Mouse (Mus musculus): ENCODE results near the gene Dmrt2. TPM values are rescaled to one million over a fixed set of nuclear protein-coding genes. Genes with fewer than 3 reads are reported as not detected.

Dmrt2 gene
- total RNA-seq (2021) = under 1 TPM; 0.79 to 0.81 TPM
- long read RNA-seq, partial matches to known transcripts = 0 of 1 reads
- long read RNA-seq, other reads (novel, unspliced or antisense) = 1 of 1 reads

- DNase-seq (ENCODE audit: low spot score in 2 of 2) = peak in 1 of 2 experiments; percentile 28
Measured at GRCm38 (mm10) chr19:25672101-25672950, at the start of gene Dmrt2. Gene Dmrt2, plus strand, starts transcription at chr19:25672411.

GRCm38 (mm10) chr19:25628490-25628889 is 43.7 kb upstream of the Dmrt2 start:
- DNase-seq (ENCODE audit: low spot score in 2 of 2) = peak; percentile 28 to 67

- DNase-seq (ENCODE audit: low spot score in 2 of 2) = no peak
Measured at GRCm38 (mm10) chr19:25635119-25635518, 37.1 kb upstream of the Dmrt2 start.

DNA sequence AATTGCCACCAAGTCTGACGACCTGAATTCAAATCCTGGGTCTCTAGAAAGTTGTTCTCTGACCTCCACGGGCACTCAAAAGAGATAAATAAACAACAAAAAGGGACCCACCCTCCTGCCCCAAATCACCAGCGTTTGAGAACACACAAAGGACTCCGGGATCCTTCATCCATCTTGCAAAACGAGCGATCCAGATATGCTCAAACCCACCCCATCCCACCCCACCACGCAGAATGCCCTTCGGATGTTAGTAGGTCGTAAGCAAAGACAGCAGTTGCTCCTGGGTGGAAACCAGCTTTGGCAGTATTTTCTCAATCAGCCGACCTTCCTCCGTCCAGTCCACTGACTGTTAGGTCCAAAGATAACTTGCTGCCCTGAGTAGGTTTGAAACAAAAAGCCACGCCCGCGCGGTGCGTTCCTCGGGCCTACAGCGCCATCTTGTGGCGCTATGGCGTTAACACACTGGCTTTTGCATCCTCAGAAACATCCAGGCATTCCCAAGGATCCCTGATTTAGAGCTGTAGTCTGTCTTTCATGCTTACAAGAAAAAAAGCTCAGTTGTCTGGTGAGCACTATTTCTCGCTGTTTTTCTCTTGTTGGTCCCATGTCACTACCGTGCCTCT is 36.5 kb upstream of the Dmrt2 start:
- DNase-seq (ENCODE audit: low spot score in 2 of 2) = peak; percentile 33 to 74

DNA sequence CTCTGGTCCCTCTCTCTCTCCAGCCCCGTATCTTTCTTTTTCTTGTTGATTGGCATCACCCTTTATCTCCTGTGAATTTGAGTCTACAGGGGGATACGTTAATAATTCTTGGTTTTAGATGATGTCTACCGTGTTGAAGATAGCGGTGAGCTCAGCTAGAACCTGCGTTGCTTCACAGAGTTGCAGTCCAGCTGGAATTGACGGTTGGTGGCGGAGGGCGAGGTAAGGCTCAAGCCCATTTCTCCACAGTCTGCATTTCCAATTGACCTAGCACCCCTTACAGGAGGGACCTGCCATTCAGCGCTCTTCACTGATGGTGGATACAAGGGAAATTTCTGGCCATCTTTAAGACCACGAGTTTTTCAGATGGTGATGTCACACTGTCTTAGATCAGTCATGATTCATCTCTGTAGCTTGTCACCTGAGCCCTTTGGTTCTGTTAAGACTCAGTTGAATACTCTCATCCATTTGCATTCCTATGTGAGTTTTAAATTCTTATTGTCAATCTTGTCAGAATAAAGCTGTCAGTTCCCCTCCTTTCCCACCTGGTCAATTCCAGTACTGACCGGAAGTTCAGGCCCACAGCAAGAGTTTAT is 33.3 kb upstream of the Dmrt2 start:
- no peak for DNase-seq (ENCODE audit: low spot score in 2 of 2)

DNA sequence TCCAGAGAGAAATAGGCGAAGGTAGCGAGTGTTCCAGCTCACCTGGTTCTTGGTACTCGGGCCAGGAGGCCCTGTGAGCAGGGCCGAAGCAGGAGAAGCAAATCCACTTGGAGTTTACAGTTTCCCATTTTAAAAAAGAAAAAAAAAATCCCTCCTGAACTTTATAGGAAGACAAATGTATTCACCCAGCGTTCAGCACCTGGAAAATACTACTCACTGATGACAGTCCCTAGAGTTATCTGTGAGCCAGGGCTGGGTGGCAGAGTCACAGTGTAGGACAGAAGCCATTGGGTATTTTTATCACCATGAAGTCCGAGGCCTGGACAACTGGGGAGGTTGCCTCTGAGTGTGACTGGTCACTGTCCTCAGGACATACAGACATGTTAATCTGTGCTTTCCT is 30.4 kb upstream of the Dmrt2 start:
- no peak for DNase-seq (ENCODE audit: low spot score in 2 of 2)

DNA sequence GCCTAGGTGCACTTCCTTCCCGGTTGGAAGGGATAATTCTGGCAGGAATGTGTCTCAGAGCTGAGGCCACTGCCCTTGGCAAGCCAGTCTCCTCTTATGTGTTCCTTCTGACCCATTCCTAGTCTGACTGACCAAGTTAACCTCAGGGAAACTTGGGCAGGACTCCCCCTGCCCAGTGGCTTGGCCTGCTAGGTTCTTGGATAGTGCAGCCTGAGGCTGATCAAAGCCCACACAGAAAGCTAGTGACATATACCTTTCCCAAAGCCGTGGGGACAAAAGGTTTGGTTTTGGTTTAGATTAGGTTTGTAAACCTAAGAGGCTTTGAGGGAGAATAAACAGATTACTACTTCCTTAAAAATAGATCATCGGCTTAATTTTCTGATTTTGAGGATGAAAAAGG is 25.1 kb upstream of the Dmrt2 start:
- DNase-seq (ENCODE audit: low spot score in 2 of 2) = no peak

GRCm38 (mm10) chr19:25648701-25649100 is 23.5 kb upstream of the Dmrt2 start:
- DNase-seq (ENCODE audit: low spot score in 2 of 2) = no peak

GRCm38 (mm10) chr19:25650474-25650873 is 21.7 kb upstream of the Dmrt2 start:
- no peak for DNase-seq (ENCODE audit: low spot score in 2 of 2)

DNA sequence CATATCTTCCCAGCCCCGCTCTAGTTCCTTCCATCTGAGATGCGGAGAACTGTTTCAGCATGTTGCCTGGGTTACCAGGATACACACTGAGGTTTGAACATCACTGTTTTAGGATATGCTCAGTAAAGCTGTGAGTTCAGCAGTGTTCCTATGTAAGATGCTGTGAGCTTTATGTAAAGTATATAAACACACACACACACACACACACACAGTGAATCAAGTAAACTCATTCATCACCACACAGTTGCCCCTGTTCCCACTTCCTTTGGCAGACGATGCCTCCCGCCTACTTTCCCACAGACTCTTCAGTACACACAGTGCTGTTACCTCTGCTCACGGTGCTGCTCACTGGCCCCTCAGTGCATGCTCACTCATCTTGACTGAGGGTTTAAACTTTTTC is 19.7 kb upstream of the Dmrt2 start:
- no peak for DNase-seq (ENCODE audit: low spot score in 2 of 2)

GRCm38 (mm10) chr19:25654034-25654749 is 18.0 kb upstream of the Dmrt2 start:
- DNase-seq (ENCODE audit: low spot score in 2 of 2) = no peak

DNA sequence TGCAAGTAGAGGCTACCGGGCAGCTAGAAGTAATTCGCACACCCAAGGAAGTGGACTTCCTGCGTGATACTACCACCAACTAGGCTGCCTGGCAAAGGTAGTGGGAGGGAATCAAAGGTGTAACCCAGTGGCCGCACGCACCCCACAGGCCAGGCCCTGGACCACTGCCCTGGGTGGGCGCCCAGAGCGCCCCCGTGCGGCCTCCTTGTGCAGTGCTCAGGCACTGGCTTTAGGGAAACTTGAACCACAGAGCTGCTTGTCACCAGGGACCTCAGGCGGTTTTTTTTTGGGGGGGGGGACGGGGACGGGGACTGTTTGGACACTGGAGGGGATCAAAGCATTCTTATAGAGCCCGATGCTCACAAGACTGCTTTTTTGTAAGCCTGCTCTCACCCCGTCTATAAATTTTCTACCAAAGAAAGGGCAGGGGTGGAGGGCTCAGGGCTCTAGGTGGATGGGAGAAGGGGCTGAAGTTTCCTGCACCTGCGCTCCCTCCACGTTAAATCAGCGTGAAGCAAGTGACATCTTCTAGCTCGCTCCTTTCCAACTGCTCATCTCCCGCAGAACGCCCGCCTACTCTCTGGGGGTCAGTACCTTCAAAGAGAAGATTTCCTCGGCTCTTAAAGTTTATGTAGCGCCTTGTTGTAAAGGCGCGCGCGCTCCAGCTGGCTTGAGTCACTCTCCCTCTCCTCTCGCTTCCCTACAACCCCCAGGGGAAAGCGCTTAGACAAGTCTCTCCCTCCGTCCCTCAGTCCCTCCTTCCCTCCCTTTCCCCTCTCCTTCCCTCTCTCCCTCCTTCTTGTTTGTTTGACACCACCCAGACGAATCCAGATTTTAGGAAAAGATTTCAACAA is 6.5 kb upstream of the Dmrt2 start:
- no peak for DNase-seq (ENCODE audit: low spot score in 2 of 2)

- no peak for DNase-seq (ENCODE audit: low spot score in 2 of 2)
Measured at GRCm38 (mm10) chr19:25667836-25668235, 4.4 kb upstream of the Dmrt2 start.

DNA sequence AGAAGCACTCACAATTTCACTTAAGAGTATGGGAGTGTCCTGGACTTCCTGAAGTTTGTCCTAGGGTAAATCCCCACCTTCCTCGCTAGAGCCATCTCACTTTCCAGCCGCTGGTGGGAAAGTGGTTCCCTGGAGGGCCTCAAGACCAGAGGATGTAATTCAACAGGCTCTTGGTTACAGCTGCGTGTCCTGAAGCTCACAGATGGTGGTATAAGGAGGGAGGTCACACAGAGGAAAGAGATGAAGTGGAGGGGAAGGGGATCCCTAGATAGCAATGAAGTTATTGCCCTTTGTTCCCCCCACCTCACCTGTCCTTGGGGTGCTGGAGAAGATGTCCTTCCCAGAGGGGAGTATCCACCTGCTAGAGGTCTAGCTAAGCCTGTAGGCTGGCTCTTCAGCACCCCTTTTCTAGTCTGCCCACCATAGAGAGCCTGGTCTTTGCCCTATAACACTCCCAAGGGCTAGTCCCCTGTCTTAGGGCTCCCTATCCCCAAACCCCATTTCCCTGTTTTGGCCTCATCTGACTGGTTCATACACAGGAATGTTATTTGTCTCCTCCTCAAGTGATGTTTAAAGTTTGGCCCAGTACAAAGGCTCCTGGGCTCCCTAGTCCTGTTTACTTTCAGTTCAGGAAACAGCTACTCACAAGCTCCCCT is 2.5 kb upstream of the Dmrt2 start:
- DNase-seq (ENCODE audit: low spot score in 2 of 2) = no peak

- DNase-seq (ENCODE audit: low spot score in 2 of 2) = no peak
Measured at GRCm38 (mm10) chr19:25670571-25671285, 1.5 kb upstream of the Dmrt2 start.

- DNase-seq (ENCODE audit: low spot score in 2 of 2) = no peak
Measured at GRCm38 (mm10) chr19:25671681-25672080, 530 bp upstream of the Dmrt2 start.

GRCm38 (mm10) chr19:25673224-25674055 is 1.2 kb downstream of the Dmrt2 start:
- DNase-seq (ENCODE audit: low spot score in 2 of 2) = no peak

DNA sequence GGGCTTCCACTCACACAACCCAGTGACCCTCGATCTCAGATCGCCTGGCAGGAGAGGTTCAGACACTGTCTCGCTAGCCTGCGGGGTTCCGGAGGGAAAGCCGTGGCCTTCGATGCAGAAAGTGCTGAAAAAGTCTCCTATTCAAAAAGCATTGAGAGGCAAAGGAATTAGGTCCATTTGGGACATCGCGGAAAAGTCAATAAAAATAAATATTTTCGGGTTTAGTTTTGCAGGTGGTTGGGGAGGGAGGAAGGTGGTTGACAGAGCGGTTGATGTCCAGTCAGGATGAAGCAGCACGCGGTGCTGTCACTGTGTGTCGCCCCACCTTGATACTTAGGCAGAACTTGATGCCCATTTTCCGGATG is 1.8 kb downstream of the Dmrt2 start:
- no peak for DNase-seq (ENCODE audit: low spot score in 2 of 2)

GRCm38 (mm10) chr19:25674744-25675143 is 2.5 kb downstream of the Dmrt2 start:
- no peak for DNase-seq (ENCODE audit: low spot score in 2 of 2)
